Mouse (Mus musculus): ENCODE results near the gene Rbm8a. TPM values are rescaled to one million over a fixed set of nuclear protein-coding genes. Genes with fewer than 3 reads are reported as not detected.
A peak's percentile ranks its signal among the peaks of the same experiment; 100 is the strongest.

The Rbm8a gene
- total and polyA plus RNA-seq, 3 experiments = 231 to 363 TPM; not detected in 1

DNA sequence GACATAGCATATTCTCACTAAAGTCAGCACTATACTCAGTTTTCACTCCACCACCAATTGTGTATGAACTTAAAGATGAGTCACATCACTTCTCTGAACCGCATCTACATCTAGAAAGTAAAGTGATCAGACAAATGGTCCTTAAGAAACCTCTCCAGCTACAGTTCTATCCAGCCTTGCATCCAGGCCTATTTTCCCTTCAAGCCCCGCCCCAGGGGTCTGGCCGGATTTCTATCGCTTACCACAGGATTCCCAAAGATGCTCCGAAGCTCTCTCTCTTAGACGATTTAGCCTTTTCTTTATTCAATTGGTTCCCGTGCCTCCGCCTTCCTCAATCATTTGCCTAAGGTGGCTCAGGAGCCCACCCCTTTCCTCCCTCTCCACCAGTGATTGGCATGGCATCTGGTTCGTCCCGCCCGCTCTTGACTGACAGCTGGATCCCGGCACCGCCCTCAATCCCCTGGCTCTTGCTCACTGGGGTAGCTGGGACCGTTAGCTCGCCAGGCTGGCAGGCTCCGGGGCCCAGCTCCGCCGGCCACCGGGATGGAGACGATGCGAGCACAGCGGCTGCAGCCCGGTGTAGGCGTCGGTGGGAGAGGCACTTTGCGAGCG is 29.0 kb upstream of the Rbm8a start, which contains the start of gene Lix1l (continued):
- TF ChIP-seq CTCF (IDR thresholded peaks at IDR 0.05 in 2 of 3, conservative IDR thresholded peaks at IDR 0.05 in 1 of 3; ENCODE audit: control insufficient read depth in 1 of 3, insufficient read depth in 1 of 3, low read depth in 2 of 3, low read length in 3 of 3, poor library complexity in 1 of 3, severe bottlenecking in 1 of 3) = no peak
- TF ChIP-seq RCOR1 (IDR thresholded peaks at IDR 0.05; ENCODE audit: low read depth, low read length) = no peak
- TF ChIP-seq E2F4 (IDR thresholded peaks at IDR 0.05; ENCODE audit: borderline replicate concordance, low read depth, low read length) = no peak
- no peak for TF ChIP-seq TAL1 (IDR thresholded peaks at IDR 0.05; ENCODE audit: low read length)
- TF ChIP-seq POLR2AphosphoS5 (IDR thresholded peaks at IDR 0.05; ENCODE audit: borderline replicate concordance, low read depth, low read length) = no peak
- no peak; the same call in 1 of the 2 replicates for TF ChIP-seq TCF12 (IDR thresholded peaks at IDR 0.05; ENCODE audit: low read depth, low read length)
- no peak for TF ChIP-seq KAT2A (conservative IDR thresholded peaks at IDR 0.05; ENCODE audit: low read depth, low read length)
- no peak for TF ChIP-seq USF1 (IDR thresholded peaks at IDR 0.05; ENCODE audit: low read depth, low read length)
- no peak for TF ChIP-seq SMC3 (IDR thresholded peaks at IDR 0.05; ENCODE audit: low read depth, low read length)

DNA sequence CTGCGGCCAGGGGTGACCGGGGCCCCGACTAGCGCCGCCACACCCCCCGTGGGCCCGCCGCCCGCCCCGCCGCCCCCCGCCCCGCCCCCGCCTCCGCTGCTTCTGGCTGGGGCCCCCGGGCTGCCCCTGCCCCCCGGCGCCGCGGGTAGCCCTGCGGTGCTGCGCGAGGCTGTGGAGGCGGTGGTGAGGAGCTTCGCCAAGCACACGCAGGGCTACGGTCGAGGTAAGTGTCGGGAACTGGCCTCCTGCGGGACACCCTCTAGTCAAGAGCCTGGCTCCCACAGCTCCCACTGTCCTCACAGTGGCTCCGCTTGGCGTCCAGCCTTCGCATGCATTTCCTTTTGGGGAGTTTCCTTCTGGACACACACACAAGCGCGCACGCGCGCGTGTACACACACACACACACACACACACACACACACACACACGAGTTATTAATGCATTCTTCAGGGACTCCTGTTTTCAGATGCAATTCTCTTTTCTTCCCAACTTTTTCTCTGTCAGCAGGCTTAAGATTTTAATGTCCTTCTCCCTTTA is 28.4 kb upstream of the Rbm8a start:
- Histone ChIP-seq H3K36me3 (ENCODE audit: control insufficient read depth in 1 of 2, insufficient read depth in 2 of 2, low read length in 2 of 2) (peaks cover 0 to 7% of the 10 kb centered on the region in 2 experiments; a peak in 2 of 4 replicates), H3K79me2 (ENCODE audit: control insufficient read depth, insufficient read depth, low read length, poor library complexity) (no peaks in the 10 kb centered on the region; the same call in 1 of the 2 replicates), H3K27me3 (ENCODE audit: control insufficient read depth in 1 of 2, insufficient read depth in 2 of 2, low read length in 2 of 2) (no peaks in the 10 kb centered on the region), H3K9ac (ENCODE audit: control insufficient read depth, low read depth, low read length, poor library complexity, severe bottlenecking) (peak overlapping the region; percentile 74), H3K4me3 (ENCODE audit: control insufficient read depth in 1 of 2, insufficient read depth in 1 of 2, low read depth in 2 of 2, low read length in 2 of 2) (peak overlapping the region; percentile 60 to 66), H3K9me3 (replicated peaks; ENCODE audit: insufficient read depth, low read length) (no peaks in the 10 kb centered on the region), H3K27ac (ENCODE audit: control insufficient read depth, low read depth, low read length) (peak overlapping the region; percentile 21), H3K4me1 (ENCODE audit: control insufficient read depth in 1 of 2, insufficient read depth in 2 of 2, low read length in 2 of 2) (peaks cover 8 to 9% of the 10 kb centered on the region in 2 experiments)
- peak; percentile 84 for DNase-seq (ENCODE audit: low read depth, low spot score)
- TF ChIP-seq MAFK (IDR thresholded peaks at IDR 0.05; ENCODE audit: borderline replicate concordance, low read depth, low read length) (no peak), UBTF (IDR thresholded peaks at IDR 0.05; ENCODE audit: borderline replicate concordance, insufficient read depth, low read depth, low read length) (0 out of 2 replicates have a peak, but pooled peaks have one; percentile 50), NRF1 (IDR thresholded peaks at IDR 0.05; ENCODE audit: insufficient read depth, low read depth, low read length, poor library complexity, severe bottlenecking) (peak; percentile 72), ZMIZ1 (IDR thresholded peaks at IDR 0.05; ENCODE audit: low read depth, low read length) (no peak; the same call in 1 of the 2 replicates), HCFC1 (IDR thresholded peaks at IDR 0.05; ENCODE audit: low read depth, low read length) (peak; percentile 37; the same call in 1 of the 2 replicates), ELF1 (IDR thresholded peaks at IDR 0.05; ENCODE audit: low read depth, low read length) (no peak), MEF2A (IDR thresholded peaks at IDR 0.05; ENCODE audit: extremely low read depth, insufficient replicate concordance, low read depth, low read length, poor library complexity, severe bottlenecking) (no peak), SIN3A (IDR thresholded peaks at IDR 0.05; ENCODE audit: low read length) (peak; percentile 68), POLR2AphosphoS2 (IDR thresholded peaks at IDR 0.05; ENCODE audit: low read length) (peak; percentile 44; the same call in 1 of the 2 replicates), E2F4 (IDR thresholded peaks at IDR 0.05; ENCODE audit: borderline replicate concordance, low read depth, low read length) (no peak), MYC (IDR thresholded peaks at IDR 0.05; ENCODE audit: low read depth, low read length) (0 out of 2 replicates have a peak, but pooled peaks have one; percentile 62), RCOR1 (IDR thresholded peaks at IDR 0.05; ENCODE audit: low read depth, low read length) (no peak), NELFE (IDR thresholded peaks at IDR 0.05; ENCODE audit: low read depth, low read length) (peak; percentile 56; the same call in 1 of the 2 replicates), ZNF384 (IDR thresholded peaks at IDR 0.05; ENCODE audit: low read depth, low read length) (no peak), ETS1 (IDR thresholded peaks at IDR 0.05; ENCODE audit: low read depth, low read length) (peak; percentile 7; the same call in 1 of the 2 replicates), MXI1 (IDR thresholded peaks at IDR 0.05; ENCODE audit: low read depth, low read length) (peak; percentile 69), POLR2AphosphoS5 (IDR thresholded peaks at IDR 0.05; ENCODE audit: borderline replicate concordance, low read depth, low read length) (no peak), MYB (IDR thresholded peaks at IDR 0.05; ENCODE audit: low read depth, low read length) (no peak), MAZ (IDR thresholded peaks at IDR 0.05; ENCODE audit: low read depth, low read length) (peak; percentile 82; the same call in 1 of the 2 replicates), USF1 (IDR thresholded peaks at IDR 0.05; ENCODE audit: low read depth, low read length) (no peak), TCF12 (IDR thresholded peaks at IDR 0.05; ENCODE audit: low read depth, low read length) (0 out of 2 replicates have a peak, but pooled peaks have one; percentile 9), MAX (IDR thresholded peaks at IDR 0.05; ENCODE audit: low read length) (peak; percentile 43), CHD2 (IDR thresholded peaks at IDR 0.05; ENCODE audit: low read length) (no peak), EP300 (IDR thresholded peaks at IDR 0.05; ENCODE audit: low read depth in 1 of 2, low read length in 2 of 2) (peak in 1 of 2 experiments; percentile 35; a peak in 1 of 4 replicates), CHD1 (IDR thresholded peaks at IDR 0.05; ENCODE audit: low read depth, low read length) (peak; percentile 78; the same call in 1 of the 2 replicates)

All from MEL (cell line).